Mouse (Mus musculus) spleen, adult 12 weeks (tissue): ENCODE results near the gene Chrnb2.
"Not testable (repeated sequence)": the region's sequence is repeated elsewhere in the genome, so short reads cannot be mapped to it uniquely, and the experiment has no call there.

Experiments used
- DNase-seq: peaks from one replicate; pipeline ENCODE4 v3.0.0; 2022; ENCODE audit warnings: low spot score

Gene Chrnb2

DNA sequence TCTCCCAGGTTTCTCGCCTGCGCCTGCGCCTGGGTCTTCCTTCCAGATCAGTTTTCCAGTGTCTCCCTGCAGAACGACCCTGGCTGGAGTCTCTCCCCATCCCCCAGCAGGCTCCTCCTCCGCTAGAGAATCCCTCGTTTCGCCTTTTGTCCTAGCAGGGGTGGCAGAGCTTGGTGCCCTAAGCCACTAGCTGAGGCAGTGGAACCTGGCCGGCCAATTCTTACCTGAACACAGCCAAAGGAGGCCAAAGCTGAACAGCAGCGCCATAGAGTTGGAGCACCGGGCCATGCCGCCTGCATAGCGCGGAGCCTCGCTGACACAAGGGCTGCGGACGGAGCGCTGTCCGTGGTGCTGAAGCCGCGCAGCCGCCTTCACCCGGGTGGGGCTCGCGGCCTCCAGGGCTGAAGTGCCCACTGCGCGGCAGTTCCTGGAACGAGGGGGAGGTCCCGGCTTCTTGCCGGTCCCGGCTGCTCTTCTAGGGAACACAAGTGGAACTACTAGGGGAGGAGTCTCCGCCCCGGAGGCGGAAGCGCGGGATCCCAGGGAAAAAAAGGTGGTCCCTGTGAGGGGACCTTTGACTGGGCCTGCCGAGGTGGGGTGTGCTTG lies at the start of gene Chrnb2:
Chrnb2 (minus strand) TSS at position 514 of the 606 bp plus-strand sequence.
- peak; percentile 48 for DNase-seq

DNA sequence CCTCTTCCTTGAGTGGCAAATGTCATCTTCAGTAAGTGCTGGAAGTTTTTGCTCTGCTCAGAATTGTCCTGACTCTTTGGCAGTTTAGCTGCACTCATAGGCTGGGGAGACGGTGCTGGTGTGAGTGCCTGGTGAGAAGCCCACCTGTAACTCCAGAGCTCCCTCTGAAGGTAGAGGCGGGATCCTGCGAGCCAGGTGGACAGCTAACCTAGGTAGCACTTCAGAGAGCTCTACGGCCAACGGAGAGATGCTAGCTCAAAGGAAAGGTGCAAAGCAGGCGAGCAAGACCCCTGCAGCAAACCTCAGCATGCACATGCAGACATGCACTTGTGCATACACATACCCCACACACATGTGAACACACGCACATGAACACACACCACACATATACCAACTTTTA lies 49.6 kb upstream of the Chrnb2 start:
- DNase-seq: no peak

- DNase-seq: no peak
Observed at GRCm38 (mm10) chr3:89812166-89812565, 47.7 kb upstream of the Chrnb2 start.

DNA sequence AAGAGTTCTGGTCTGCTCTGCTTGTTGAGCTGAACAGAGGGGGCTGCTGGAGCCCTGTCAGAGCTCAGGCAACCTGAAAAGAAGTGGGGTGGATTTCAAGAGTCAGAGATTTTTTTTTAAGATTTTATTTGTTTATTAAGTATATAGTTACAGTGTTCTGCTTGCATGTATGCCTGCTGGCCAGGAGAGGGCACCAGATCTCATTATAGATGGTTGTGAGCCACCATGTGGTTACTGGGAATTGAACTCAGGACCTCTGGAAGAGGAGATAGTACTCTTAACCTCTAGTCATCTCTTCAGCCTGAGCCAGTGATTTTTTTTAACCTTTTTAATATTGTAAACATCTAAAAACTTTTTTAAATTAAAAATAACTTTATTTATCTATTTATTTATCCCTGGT lies 46.4 kb upstream of the Chrnb2 start:
- no peak for DNase-seq

- peak; percentile 72 for DNase-seq
Observed at GRCm38 (mm10) chr3:89808638-89809037, 44.2 kb upstream of the Chrnb2 start.

DNA sequence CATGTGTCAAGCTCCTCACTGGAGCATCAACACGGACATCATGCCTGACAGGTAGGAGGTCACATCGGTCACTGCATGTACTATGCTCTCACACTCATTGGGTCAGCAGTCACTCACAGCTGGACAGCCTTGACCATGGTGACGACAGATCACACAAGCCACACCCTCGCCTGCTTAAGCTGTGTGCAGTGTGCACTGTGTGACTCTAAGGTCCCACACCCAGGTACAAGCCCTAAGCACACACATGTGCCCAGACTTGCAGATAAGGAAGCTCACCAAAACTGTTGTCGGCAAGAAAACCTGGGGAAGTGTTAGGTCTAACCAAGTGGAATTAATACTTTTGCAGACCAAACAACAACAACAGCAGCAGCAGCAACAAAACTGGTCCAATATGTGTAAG lies 43.4 kb upstream of the Chrnb2 start:
- peak; percentile 21 for DNase-seq

GRCm38 (mm10) chr3:89807171-89807570 lies 42.7 kb upstream of the Chrnb2 start:
- DNase-seq: no peak

DNA sequence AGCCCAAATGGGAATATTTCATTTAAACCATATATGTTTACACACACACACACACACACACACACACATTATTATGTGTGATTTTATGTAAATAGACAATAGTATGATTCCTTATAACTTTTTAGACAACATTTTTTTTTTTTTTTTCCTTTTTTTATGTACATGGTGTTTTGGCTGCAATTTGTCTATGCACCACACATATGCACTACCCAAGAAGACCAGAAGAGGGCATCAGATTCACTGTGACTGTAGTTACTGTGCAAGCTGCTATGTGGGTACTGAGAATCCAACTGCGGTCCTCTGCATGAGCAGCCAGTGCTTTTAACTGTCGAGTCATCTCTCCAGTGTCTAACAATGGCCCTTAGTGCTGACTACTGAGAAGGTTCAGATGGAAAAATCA lies 42.3 kb upstream of the Chrnb2 start:
- DNase-seq: no peak

- DNase-seq: no peak
Observed at GRCm38 (mm10) chr3:89805179-89805578, 40.7 kb upstream of the Chrnb2 start.

DNA sequence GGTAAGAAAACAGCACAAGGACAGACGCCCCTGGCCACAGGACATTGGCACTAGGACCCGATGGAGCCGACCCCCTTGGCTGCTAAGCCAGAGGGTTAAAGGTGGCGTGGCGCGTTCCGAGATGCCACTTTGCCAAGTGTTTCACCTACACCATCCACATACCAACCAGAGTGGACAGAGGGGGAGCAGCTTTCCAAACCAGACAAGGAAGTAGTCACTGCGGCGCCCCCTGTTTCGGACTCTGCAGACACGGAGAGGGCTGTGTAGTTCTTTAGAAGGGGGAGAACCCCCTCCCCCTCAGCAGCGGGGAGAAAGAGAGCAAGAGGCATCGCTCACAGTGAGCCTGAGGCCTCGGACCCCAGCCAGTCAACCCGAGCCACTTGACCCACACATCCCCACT lies 38.4 kb upstream of the Chrnb2 start:
- no peak for DNase-seq

DNA sequence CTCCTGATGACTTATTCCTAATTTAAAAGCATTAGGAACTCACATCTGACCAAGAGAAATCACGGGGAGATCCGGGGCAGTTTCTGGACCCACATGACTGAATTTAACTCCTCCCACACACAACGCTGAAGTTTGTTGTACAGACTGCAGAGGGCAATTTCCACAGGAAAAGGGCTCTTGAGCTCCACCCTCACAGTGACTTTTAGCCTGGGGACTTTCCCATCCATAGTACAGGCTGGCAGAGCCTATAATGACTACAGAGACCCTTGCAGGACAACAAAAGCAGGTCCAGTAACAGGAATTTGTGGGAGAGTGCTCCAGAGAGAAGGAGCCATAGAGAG lies 37.0 kb upstream of the Chrnb2 start:
- no peak for DNase-seq

- DNase-seq: no peak
Observed at GRCm38 (mm10) chr3:89800774-89801506, 36.5 kb upstream of the Chrnb2 start.

- DNase-seq: not testable (repeated sequence)
Observed at GRCm38 (mm10) chr3:89800078-89800477, 35.6 kb upstream of the Chrnb2 start.

- DNase-seq: no peak
Observed at GRCm38 (mm10) chr3:89799476-89799875, 35.0 kb upstream of the Chrnb2 start.

DNA sequence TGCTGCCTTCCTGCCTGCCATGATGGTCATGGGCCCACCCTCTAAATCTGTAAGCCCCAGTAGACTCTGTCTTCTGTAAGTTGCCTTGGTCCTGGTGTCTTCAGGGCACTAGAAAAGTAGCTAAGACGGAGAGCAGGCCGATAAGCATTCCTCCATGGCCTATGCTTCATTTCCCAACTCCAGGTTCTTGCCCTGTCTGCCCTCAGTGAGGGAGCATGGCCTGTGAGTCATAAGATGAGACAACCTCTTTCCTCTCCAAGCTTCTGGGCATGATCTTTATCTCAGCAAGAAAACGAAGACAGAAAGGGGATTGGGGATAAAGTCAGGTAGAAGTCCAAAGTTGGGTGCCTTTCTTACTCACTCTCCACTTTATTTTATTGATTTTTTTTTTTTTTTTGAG lies 34.1 kb upstream of the Chrnb2 start:
- DNase-seq: no peak

DNA sequence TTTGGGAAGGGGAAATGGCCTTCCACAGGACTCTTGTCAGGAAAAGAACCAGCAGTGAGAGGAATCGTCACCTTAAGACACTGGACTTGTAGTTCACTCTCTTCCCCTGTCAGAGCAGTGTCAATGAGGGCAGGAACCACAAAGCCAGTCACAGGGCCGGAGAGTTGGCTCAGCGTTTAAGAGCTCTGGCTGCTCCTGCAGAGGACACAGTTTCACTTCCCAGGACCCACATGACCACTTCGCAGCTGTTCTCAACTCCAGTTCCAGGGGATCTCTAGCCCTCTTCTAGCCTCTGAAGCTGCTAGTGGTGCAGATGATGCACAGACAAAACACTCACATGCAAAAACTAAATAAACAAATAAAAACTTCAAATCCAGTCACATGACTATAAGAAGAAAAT lies 31.9 kb upstream of the Chrnb2 start:
- no peak for DNase-seq

DNA sequence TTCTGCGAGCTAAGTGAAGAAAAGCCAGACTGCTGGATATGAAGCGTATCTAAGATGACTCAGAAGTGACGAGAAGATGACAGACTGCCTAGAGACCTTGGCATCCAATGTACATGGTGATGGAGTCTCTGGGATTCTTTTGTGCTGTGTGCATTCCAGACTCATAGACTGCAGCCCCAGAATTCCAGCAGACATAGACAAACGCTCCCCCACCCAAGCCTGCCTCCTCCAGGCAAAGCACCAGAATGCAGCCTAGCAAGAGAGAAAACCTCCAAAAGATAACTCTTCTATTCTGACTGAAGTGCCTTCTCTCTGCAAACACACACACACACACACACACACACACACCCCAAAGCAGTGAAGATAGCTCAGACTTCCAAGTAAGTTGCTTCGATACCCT lies 31.3 kb upstream of the Chrnb2 start:
- DNase-seq: no peak

GRCm38 (mm10) chr3:89794616-89795015 lies 30.2 kb upstream of the Chrnb2 start:
- no peak for DNase-seq

DNA sequence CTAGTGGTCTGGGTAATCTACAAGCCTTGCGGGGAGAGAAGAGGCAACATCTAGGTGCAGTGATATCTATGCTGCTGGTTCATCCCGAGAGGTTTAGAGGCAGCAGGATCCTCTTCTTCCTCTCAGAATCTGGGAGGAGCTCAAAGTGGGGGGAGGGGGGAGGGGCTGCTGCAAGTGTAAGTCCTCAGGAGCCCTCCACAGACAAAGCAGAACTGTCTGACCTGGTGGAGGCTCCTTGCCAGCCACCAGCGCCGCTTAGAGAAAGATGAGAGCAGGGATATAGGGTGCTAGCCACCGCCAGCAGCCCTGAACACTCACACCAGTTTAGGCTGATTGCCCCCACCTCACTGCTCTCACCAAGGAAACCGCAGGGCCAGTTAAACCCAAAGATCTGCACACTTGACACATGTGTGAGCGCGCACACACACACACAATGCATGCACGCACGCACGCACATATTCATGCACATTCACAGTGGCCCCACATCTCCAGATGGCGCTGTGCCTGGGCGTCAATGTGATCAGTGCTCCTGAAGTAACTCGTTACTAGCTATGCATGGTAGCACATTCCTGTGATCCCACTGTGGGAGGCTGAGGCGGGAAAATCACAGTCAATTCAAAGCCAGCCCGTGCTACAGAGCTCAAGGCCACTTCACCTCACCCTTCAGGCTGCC lies 24.4 kb upstream of the Chrnb2 start:
- no peak for DNase-seq

GRCm38 (mm10) chr3:89786275-89786674 lies 21.8 kb upstream of the Chrnb2 start:
- no peak for DNase-seq

- DNase-seq: no peak
Observed at GRCm38 (mm10) chr3:89784991-89785753, 20.7 kb upstream of the Chrnb2 start.

GRCm38 (mm10) chr3:89781640-89782039 lies 17.2 kb upstream of the Chrnb2 start:
- no peak for DNase-seq

DNA sequence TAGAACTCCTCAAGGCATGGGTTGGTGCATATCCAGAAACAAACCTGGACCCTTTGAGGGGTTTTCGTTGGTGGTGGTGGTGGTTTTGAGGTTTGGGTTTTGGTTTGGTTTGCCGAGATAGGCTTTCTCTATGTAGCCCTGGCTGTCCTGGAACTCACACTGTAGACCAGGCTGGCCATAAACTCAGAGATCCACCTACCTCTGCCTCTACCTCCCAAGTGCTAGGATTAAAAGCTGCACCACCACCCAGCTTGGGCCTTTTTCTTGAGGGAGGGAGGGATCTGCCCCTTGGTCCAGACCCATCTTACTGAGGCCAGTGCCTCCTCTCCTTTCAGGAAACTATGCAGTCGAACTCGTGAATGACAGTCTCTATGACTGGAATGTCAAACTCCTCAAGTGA lies 15.7 kb upstream of the Chrnb2 start:
- DNase-seq: no peak
